Mouse (Mus musculus) C2C12 (cell line): ENCODE data around the gene Gopc.

Experiments
- CEBPB ChIP-seq: IDR thresholded peaks from one replicate; pipeline ENCODE4 v1.6.1; 2011; ENCODE audit warnings: low read depth, mild to moderate bottlenecking, control low read depth, moderate library complexity
- CTCF ChIP-seq: IDR thresholded peaks from one replicate; pipeline ENCODE4 v1.5.1; 2011; ENCODE audit not compliant: control insufficient read depth, insufficient read depth, insufficient read length
- FOSL1 ChIP-seq: IDR thresholded peaks from one replicate; pipeline ENCODE4 v1.8.0; 2011; ENCODE audit warnings: mild to moderate bottlenecking, low read length; ENCODE audit not compliant: poor library complexity, insufficient read depth, severe bottlenecking
- MAX ChIP-seq: IDR thresholded peaks from one replicate; pipeline ENCODE4 v1.6.1; 2011; ENCODE audit warnings: mild to moderate bottlenecking, control low read depth
- MYOD1 ChIP-seq: IDR thresholded peaks from one replicate; pipeline ENCODE4 v1.6.1; 2011; ENCODE audit warnings: low read depth; ENCODE audit not compliant: control insufficient read depth, insufficient read length
- MYOG ChIP-seq: IDR thresholded peaks from one replicate; pipeline ENCODE4 v1.6.1; 2011; ENCODE audit not compliant: control insufficient read depth, insufficient read length; ENCODE audit errors: extremely low read depth
- USF1 ChIP-seq: IDR thresholded peaks from one replicate; pipeline ENCODE4 v1.6.1; 2011; ENCODE audit warnings: low read depth, mild to moderate bottlenecking, control low read depth, moderate library complexity

DNA sequence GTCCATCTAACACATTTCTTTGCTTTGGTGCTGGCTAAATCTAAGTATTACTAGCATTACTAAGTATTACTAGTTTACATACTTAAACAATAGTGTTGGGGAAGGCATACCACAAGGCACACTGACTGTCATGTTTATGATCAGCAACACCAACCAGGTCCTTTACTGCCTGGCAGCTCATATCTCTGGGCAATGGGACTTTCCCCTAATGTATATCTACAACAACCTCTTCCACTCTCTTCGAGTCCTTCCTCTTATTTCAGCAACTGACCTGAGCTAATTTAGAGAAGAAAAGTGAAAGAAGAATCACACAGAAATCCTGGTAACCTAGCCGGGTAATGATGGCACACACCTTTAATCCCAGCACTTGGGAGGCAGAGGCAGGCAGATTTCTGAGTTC is 5.5 kb downstream of the Gopc start:
- TF ChIP-seq CTCF = no peak
- TF ChIP-seq MAX = no peak
- TF ChIP-seq CEBPB = no peak
- no peak for TF ChIP-seq MYOG
- no peak for TF ChIP-seq FOSL1
- no peak for TF ChIP-seq USF1
- no peak for TF ChIP-seq MYOD1
